Mouse (Mus musculus) urinary bladder, postnatal 10 days (tissue): ENCODE results near the gene Ctdspl.

Experiments used
- DNase-seq: peaks from one replicate; pipeline ENCODE4 v3.0.0; 2022; ENCODE audit warnings: low spot score

The Ctdspl gene

GRCm38 (mm10) chr9:118926111-118926650 is at the start of gene Ctdspl:
TSS of gene Ctdspl (plus strand) at chr9:118926453.
- DNase-seq: no peak

- DNase-seq: no peak
These were observed 49.4 kb upstream of the Ctdspl start for GRCm38 (mm10) chr9:118876902-118877301.

GRCm38 (mm10) chr9:118877365-118878008 is 48.8 kb upstream of the Ctdspl start:
- DNase-seq: no peak

GRCm38 (mm10) chr9:118878596-118878995 is 47.7 kb upstream of the Ctdspl start:
- DNase-seq: no peak

GRCm38 (mm10) chr9:118881281-118881945 is 44.8 kb upstream of the Ctdspl start:
- no peak for DNase-seq

- DNase-seq: no peak
These were observed 44.3 kb upstream of the Ctdspl start for GRCm38 (mm10) chr9:118881946-118882284.

- no peak for DNase-seq
These were observed 43.1 kb upstream of the Ctdspl start for GRCm38 (mm10) chr9:118883150-118883549.

- no peak for DNase-seq
These were observed 40.5 kb upstream of the Ctdspl start for GRCm38 (mm10) chr9:118885785-118886184.

GRCm38 (mm10) chr9:118887201-118887600 is 39.1 kb upstream of the Ctdspl start:
- no peak for DNase-seq

GRCm38 (mm10) chr9:118887734-118888133 is 38.5 kb upstream of the Ctdspl start:
- DNase-seq: no peak

- no peak for DNase-seq
These were observed 36.1 kb upstream of the Ctdspl start for GRCm38 (mm10) chr9:118890149-118890548.

GRCm38 (mm10) chr9:118890645-118891044 is 35.6 kb upstream of the Ctdspl start:
- no peak for DNase-seq

GRCm38 (mm10) chr9:118891068-118891467 is 35.2 kb upstream of the Ctdspl start:
- DNase-seq: no peak

GRCm38 (mm10) chr9:118891593-118891992 is 34.7 kb upstream of the Ctdspl start:
- no peak for DNase-seq

- DNase-seq: no peak
These were observed 31.2 kb upstream of the Ctdspl start for GRCm38 (mm10) chr9:118895101-118895500.

- DNase-seq: no peak
These were observed 25.6 kb upstream of the Ctdspl start for GRCm38 (mm10) chr9:118900677-118901076.

- DNase-seq: no peak
These were observed 24.3 kb upstream of the Ctdspl start for GRCm38 (mm10) chr9:118901917-118902316.

GRCm38 (mm10) chr9:118907934-118908620 is 18.2 kb upstream of the Ctdspl start:
- DNase-seq: no peak

- no peak for DNase-seq
These were observed 13.2 kb upstream of the Ctdspl start for GRCm38 (mm10) chr9:118913048-118913447.

- DNase-seq: no peak
These were observed 12.6 kb upstream of the Ctdspl start for GRCm38 (mm10) chr9:118913613-118914012.

- DNase-seq: no peak
These were observed 11.7 kb upstream of the Ctdspl start for GRCm38 (mm10) chr9:118914589-118914988.

GRCm38 (mm10) chr9:118915290-118915689 is 11.0 kb upstream of the Ctdspl start:
- DNase-seq: no peak

GRCm38 (mm10) chr9:118919672-118920186 is 6.5 kb upstream of the Ctdspl start:
- no peak for DNase-seq
